Mouse (Mus musculus): ENCODE data around the gene Pwwp2b.

Gene Pwwp2b

GRCm38 (mm10) chr7:139296552-139297100 is 48.3 kb downstream of the Pwwp2b start:
- in situ Hi-C loops (cut with MseI, MboI), result loop anchor here in 1 of 2 experiments (5.0 kb wide), 1 partner anchor 64 kb away; no protein-coding TSS in a partner anchor

GRCm38 (mm10) chr7:139298446-139298845 is 50.2 kb downstream of the Pwwp2b start:
- in situ Hi-C loops (cut with MseI, MboI), result loop anchor here in 1 of 2 experiments (5.0 kb wide), 1 partner anchor 66 kb away; no protein-coding TSS in a partner anchor

GRCm38 (mm10) chr7:139299424-139299823 is 51.1 kb downstream of the Pwwp2b start:
- in situ Hi-C loops (cut with MseI, MboI), result loop anchor here in 1 of 2 experiments (5.0 kb wide), 1 partner anchor 67 kb away; no protein-coding TSS in a partner anchor

GRCm38 (mm10) chr7:139300423-139300822 is 52.1 kb downstream of the Pwwp2b start:
- in situ Hi-C loops (cut with MseI, MboI), result loop anchor here (5.0 kb wide), 4 partner anchors 68 to 177 kb away; no protein-coding TSS in a partner anchor

- in situ Hi-C loops (cut with MseI, MboI), result loop anchor here (5.0 kb wide), 4 partner anchors 69 to 176 kb away; no protein-coding TSS in a partner anchor
Observed at GRCm38 (mm10) chr7:139301505-139301904, 53.2 kb downstream of the Pwwp2b start.

- in situ Hi-C loops (cut with MseI, MboI), result loop anchor here (5.0 kb wide), 4 partner anchors 70 to 175 kb away; no protein-coding TSS in a partner anchor
Observed at GRCm38 (mm10) chr7:139302314-139302713, 54.0 kb downstream of the Pwwp2b start.

- in situ Hi-C loops (cut with MseI, MboI), result loop anchor here (5.0 kb wide), 4 partner anchors 71 to 174 kb away; no protein-coding TSS in a partner anchor
Observed at GRCm38 (mm10) chr7:139303280-139304011, 55.2 kb downstream of the Pwwp2b start.

- in situ Hi-C loops (cut with MseI, MboI), result loop anchor here (5.0 kb wide), 4 partner anchors 72 to 173 kb away; no protein-coding TSS in a partner anchor
Observed at GRCm38 (mm10) chr7:139304322-139304721, 56.0 kb downstream of the Pwwp2b start.

GRCm38 (mm10) chr7:139307056-139307455 is 58.8 kb downstream of the Pwwp2b start:
- in situ Hi-C loops (cut with MseI, MboI), result no loop called here

- in situ Hi-C loops (cut with MseI, MboI), result no loop called here
Observed at GRCm38 (mm10) chr7:139308140-139308895, 60.0 kb downstream of the Pwwp2b start.

GRCm38 (mm10) chr7:139309106-139309505 is 60.8 kb downstream of the Pwwp2b start:
- in situ Hi-C loops (cut with MseI, MboI), result no loop called here

GRCm38 (mm10) chr7:139310487-139310951 is 62.2 kb downstream of the Pwwp2b start:
- in situ Hi-C loops (cut with MseI, MboI), result no loop called here

- in situ Hi-C loops (cut with MseI, MboI), result no loop called here
Observed at GRCm38 (mm10) chr7:139312686-139313085, 64.4 kb downstream of the Pwwp2b start.

- in situ Hi-C loops (cut with MseI, MboI), result no loop called here
Observed at GRCm38 (mm10) chr7:139313413-139313812, 65.1 kb downstream of the Pwwp2b start.

- in situ Hi-C loops (cut with MseI, MboI), result no loop called here
Observed at GRCm38 (mm10) chr7:139314716-139315115, 66.4 kb downstream of the Pwwp2b start.

GRCm38 (mm10) chr7:139319006-139319411 is 70.7 kb downstream of the Pwwp2b start:
- in situ Hi-C loops (cut with MseI, MboI), result no loop called here
